Mouse (Mus musculus): ENCODE results near the gene Bmper. TPM values are rescaled to one million over a fixed set of nuclear protein-coding genes. Genes with fewer than 3 reads are reported as not detected.

Gene Bmper
- polyA plus RNA-seq, 1 experiment from 2014 or later: 0.72 TPM

DNA sequence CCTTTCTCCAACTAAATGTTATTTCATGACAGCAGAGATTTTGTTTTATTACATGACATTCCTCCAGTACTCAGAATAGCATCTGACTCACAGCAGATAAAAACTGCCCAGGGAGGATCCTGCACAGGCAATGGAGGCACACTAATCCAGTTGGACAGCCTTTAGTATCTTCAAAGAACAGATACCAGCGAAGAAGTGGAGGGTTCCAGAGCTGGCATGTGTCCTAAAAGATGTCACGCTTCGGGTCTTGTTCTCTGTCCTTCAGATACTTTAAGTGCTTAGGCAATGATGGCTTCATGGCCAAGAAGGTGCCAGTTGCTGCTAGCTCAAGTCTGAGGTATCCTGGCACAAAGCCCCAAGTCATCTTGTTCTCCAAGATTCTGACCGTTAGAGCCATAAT is 272.5 kb downstream of the Bmper start:
- Histone ChIP-seq H3K4me3 (ENCODE audit: low read depth, low read length) (no peak overlapping the region), H3K9ac (replicated peaks) (no peak overlapping the region), H3K27ac (ENCODE audit: low read depth) (no peak overlapping the region), H3K4me2 (ENCODE audit: low read depth, low read length) (no peak overlapping the region), H3K9me3 (ENCODE audit: low read length) (no peaks in the 10 kb centered on the region), H3K4me1 (ENCODE audit: insufficient read depth) (no peaks in the 10 kb centered on the region), H3K27me3 (ENCODE audit: insufficient read depth, low read length) (no peaks in the 10 kb centered on the region), H3K36me3 (replicated peaks; ENCODE audit: insufficient read depth, low read length) (no peaks in the 10 kb centered on the region)
- 76% methylated on average over 4 of the region's 4 CpGs for WGBS (ENCODE audit: insufficient replicate concordance)
- ATAC-seq (no peak), DNase-seq (no peak)
- no peak for TF ChIP-seq EP300 (IDR thresholded peaks at IDR 0.05; ENCODE audit: low read depth)
- no peak for TF ChIP-seq CTCF (IDR thresholded peaks at IDR 0.05; ENCODE audit: low read depth)

DNA sequence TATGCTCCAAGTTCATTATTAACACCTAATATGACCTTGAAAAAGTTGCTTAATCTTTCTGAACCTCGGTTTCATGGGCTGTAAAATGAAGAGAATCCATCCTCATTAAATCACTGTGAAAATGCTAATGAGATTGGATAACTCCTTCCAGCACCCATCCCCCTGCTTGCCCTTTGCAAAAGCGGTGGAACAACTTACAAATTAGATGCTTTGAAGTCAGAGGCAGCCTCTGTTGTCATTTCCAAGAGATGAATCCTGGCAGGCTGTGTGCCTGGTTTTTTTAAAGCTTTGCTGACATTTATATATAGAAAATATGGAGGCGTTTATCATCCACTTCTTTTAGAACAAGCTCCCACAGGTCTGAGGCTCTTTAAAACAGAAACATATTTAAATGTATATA is 274.8 kb downstream of the Bmper start:
- Histone ChIP-seq H3K27ac (ENCODE audit: low read depth) (no peak overlapping the region), H3K36me3 (replicated peaks; ENCODE audit: insufficient read depth, low read length) (no peaks in the 10 kb centered on the region), H3K4me2 (ENCODE audit: low read depth, low read length) (no peak overlapping the region), H3K4me3 (ENCODE audit: low read depth, low read length) (no peak overlapping the region), H3K9ac (replicated peaks) (no peak overlapping the region), H3K27me3 (ENCODE audit: insufficient read depth, low read length) (no peaks in the 10 kb centered on the region), H3K9me3 (ENCODE audit: low read length) (no peaks in the 10 kb centered on the region), H3K4me1 (ENCODE audit: insufficient read depth) (no peaks in the 10 kb centered on the region)
- DNase-seq (no peak), ATAC-seq (no peak)
- 37% methylated on average over 3 of the region's 3 CpGs for WGBS (ENCODE audit: insufficient replicate concordance)
- no peak for TF ChIP-seq CTCF (IDR thresholded peaks at IDR 0.05; ENCODE audit: low read depth)
- TF ChIP-seq EP300 (IDR thresholded peaks at IDR 0.05; ENCODE audit: low read depth): no peak

DNA sequence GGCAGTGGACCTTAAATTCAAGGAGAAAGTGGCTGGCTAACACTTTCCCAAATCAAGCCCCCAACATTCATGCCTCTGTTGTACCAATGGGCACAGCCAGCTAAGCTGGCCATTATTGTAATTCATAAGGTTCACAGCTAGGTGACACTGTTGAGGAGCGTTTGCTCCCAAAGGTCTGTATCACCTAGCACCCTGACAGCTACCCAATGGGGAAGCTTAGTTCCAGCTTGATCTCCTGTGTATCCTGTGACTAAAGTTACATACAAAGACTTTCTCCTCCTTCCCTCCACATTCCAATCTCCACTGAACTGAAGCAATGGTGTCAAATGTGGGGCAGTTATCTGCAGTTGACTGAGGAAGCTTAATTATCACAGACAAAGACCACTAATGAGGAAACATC is 311.0 kb downstream of the Bmper start:
- WGBS (ENCODE audit: insufficient replicate concordance): 22% methylated on average over 1 of the region's 1 CpGs
- Histone ChIP-seq H3K4me3 (ENCODE audit: low read depth, low read length) (no peak overlapping the region), H3K4me2 (ENCODE audit: low read depth, low read length) (no peak overlapping the region), H3K9ac (replicated peaks) (no peak overlapping the region), H3K9me3 (ENCODE audit: low read length) (no peaks in the 10 kb centered on the region), H3K36me3 (replicated peaks; ENCODE audit: insufficient read depth, low read length) (no peaks in the 10 kb centered on the region), H3K27ac (ENCODE audit: low read depth) (no peak overlapping the region), H3K4me1 (ENCODE audit: insufficient read depth) (no peaks in the 10 kb centered on the region), H3K27me3 (ENCODE audit: insufficient read depth, low read length) (no peaks in the 10 kb centered on the region)
- no peak for TF ChIP-seq EP300 (IDR thresholded peaks at IDR 0.05; ENCODE audit: low read depth)
- peak; percentile 42 for TF ChIP-seq CTCF (IDR thresholded peaks at IDR 0.05; ENCODE audit: low read depth)
- no peak for ATAC-seq
- DNase-seq: no peak

All from liver, postnatal 0 days (tissue).